Mouse (Mus musculus) testis, adult 2 months (tissue): ENCODE measurements around the gene Nlrc5.

Experiments used
- CTCF ChIP-seq: fragments of 200-500 bp; IDR thresholded peaks from 2 replicates; pipeline ENCODE4 v1.5.1; 2012; ENCODE audit warnings: low read depth, mild to moderate bottlenecking, inconsistent platforms, low read length, moderate library complexity; ENCODE audit not compliant: control insufficient read depth, insufficient read depth, insufficient replicate concordance
- POLR2A ChIP-seq: fragments of 200-500 bp; IDR thresholded peaks from 2 replicates; pipeline ENCODE4 v1.6.1; 2012; ENCODE audit warnings: low read depth, mild to moderate bottlenecking, inconsistent platforms, low read length, moderate library complexity; ENCODE audit not compliant: control insufficient read depth

GRCm38 (mm10) chr8:94493240-94493639 is 59.1 kb downstream of the Nlrc5 start:
- no peak for TF ChIP-seq CTCF
- TF ChIP-seq POLR2A: no peak
